Mouse (Mus musculus): ENCODE measurements around the gene Slc12a4. TPM values are rescaled to one million over a fixed set of nuclear protein-coding genes. Genes with fewer than 3 reads are reported as not detected.
A peak's percentile ranks its signal among the peaks of the same experiment; 100 is the strongest.

Slc12a4 gene
- total and polyA plus RNA-seq, 2 experiments = 10.8 to 16.0 TPM

DNA sequence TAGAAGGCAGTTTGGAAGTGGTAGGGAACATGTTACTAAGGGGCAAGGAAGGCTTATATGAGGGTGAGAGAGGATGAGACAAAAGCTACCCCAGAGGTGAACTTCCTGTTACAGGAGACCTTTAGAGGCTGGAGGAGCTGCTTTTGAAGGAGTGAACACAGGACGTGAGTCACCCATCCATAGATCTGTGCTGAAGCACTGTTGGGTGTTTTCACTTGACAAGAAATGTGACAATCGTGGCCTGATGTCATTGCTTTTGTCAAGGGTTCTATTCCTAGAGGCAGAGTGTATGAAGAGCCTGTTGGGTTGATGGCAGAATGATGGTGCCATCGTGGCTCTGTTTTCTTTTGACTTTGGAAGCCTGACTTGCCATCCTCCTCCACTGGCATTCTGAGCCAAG lies 46.5 kb downstream of the Slc12a4 start:
- TF ChIP-seq POLR2A (IDR thresholded peaks at IDR 0.05; ENCODE audit: extremely low read depth, insufficient read depth, low read length) (no peak), CTCF (IDR thresholded peaks at IDR 0.05; ENCODE audit: low read depth, low read length) (no peak)
- Histone ChIP-seq H3K79me2 (ENCODE audit: control insufficient read depth, insufficient read depth, low read length) (peaks cover 14% of the 10 kb centered on the region; the same call in 1 of the 2 replicates), H3K4me1 (ENCODE audit: control insufficient read depth, insufficient read depth, low read length) (0 out of 2 replicates have a peak, but pooled peaks cover 2% of the 10 kb centered on the region), H3K27ac (replicated peaks; ENCODE audit: insufficient read depth, low read depth, low read length) (no peak overlapping the region), H3K36me3 (ENCODE audit: control insufficient read depth, insufficient read depth, low read length) (peaks cover 14% of the 10 kb centered on the region), H3K27me3 (ENCODE audit: control insufficient read depth, insufficient read depth, low read length) (no peaks in the 10 kb centered on the region), H3K9ac (ENCODE audit: low read depth, low read length) (no peak overlapping the region), H3K4me3 (ENCODE audit: insufficient read depth, low read depth, low read length) (no peak overlapping the region)
- DNase-seq (ENCODE audit: extremely low read depth, low read depth, low spot score) = no peak
- WGBS = 80% methylated on average over 3 of the region's 3 CpGs

DNA sequence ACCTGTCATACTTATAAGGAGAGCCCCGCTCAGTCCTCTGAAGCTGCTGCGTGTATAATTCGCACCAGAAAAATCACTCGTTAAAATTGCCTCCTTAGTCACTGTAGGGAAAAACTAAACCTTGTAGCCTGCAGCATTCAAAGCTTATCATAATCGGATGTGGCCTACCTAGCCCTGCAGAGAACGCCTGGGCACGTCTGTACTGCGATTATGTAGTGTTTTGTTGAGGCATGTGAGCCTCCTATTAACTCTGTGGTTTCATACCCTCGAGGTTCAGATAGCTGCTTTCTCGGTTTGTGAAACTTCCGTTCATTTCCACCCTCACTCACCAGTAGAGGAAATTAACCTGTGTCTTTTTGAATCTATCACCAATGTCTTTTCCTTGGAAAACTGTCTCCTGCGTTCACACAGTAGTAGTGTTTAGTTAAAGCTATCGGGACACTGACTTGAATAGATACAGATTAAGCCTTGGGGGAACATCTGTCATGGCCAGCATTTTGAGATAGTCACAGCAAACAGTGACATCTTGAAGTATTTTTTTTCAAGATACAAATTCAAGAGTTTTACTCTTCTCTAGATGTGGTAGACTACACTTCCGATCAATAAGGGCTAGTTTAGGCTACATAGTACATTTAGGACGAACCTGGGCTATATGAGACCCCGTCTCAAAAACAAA lies 64.8 kb downstream of the Slc12a4 start:
- no peak for DNase-seq (ENCODE audit: extremely low read depth, low read depth, low spot score)
- peak overlapping the region; percentile 97 for H3K27ac ChIP-seq (replicated peaks; ENCODE audit: insufficient read depth, low read depth, low read length)
- peaks cover 25% of the 10 kb centered on the region; the same call in 1 of the 2 replicates for H3K79me2 ChIP-seq (ENCODE audit: control insufficient read depth, insufficient read depth, low read length)
- peak overlapping the region; percentile 93 for H3K4me3 ChIP-seq (ENCODE audit: insufficient read depth, low read depth, low read length)
- peak overlapping the region; percentile 97 for H3K9ac ChIP-seq (ENCODE audit: low read depth, low read length)
- whole genome bisulfite sequencing = 10% methylated on average over 16 of the region's 16 CpGs
- no peaks in the 10 kb centered on the region for H3K36me3 ChIP-seq (ENCODE audit: control insufficient read depth, insufficient read depth, low read length)
- H3K27me3 ChIP-seq (ENCODE audit: control insufficient read depth, insufficient read depth, low read length) = no peaks in the 10 kb centered on the region
- H3K4me1 ChIP-seq (ENCODE audit: control insufficient read depth, insufficient read depth, low read length) = peaks cover 5% of the 10 kb centered on the region
- TF ChIP-seq POLR2A (IDR thresholded peaks at IDR 0.05; ENCODE audit: extremely low read depth, insufficient read depth, low read length) = no peak
- no peak for TF ChIP-seq CTCF (IDR thresholded peaks at IDR 0.05; ENCODE audit: low read depth, low read length)

DNA sequence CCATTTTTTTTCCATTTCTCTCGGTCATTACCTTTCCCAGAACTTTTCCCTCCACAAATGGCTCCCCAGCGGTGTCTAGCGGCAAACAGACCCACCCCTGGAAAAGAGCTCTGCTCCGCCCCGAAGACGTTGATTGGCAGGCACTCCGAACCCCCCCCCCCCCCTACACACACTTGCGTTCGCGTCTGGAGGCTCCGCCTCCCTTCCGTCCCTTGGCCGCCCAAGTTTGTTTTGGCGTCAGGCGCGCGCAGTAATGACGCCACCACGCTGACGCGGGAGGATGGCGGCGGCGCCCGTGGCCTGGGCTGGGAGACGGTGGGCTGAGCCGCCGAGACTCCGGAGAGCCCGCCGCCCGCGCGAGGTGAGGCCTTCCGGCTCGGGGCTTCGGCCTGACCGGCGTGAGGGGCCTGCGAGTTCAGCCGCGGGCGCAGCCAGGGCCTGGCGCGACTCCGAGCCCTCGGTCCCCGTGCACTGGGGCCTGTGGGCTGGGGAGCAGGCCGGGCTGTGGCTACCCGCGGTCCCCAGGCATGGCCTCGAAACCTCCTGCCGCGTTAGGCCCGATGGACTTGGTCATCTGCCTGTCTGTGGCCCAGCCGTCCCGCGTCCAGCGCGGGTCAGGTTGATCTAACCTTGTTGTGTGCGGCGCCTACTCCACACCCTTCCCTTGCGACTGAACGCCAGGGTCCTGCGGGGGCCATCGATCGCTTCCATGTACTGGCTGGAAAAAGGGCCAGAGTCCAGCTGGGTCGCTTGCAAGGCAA lies 65.5 kb downstream of the Slc12a4 start, which contains the start of gene Pskh1:
Gene Pskh1, plus strand, starts transcription at position 262 of the 761 bp plus-strand sequence.
- Histone ChIP-seq H3K79me2 (ENCODE audit: control insufficient read depth, insufficient read depth, low read length) (peaks cover 22% of the 10 kb centered on the region; the same call in 1 of the 2 replicates), H3K9ac (ENCODE audit: low read depth, low read length) (peak within 1 kb of the TSS; percentile 97), H3K27me3 (ENCODE audit: control insufficient read depth, insufficient read depth, low read length) (no peaks in the 10 kb centered on the region), H3K4me3 (ENCODE audit: insufficient read depth, low read depth, low read length) (peak within 1 kb of the TSS; percentile 93), H3K4me1 (ENCODE audit: control insufficient read depth, insufficient read depth, low read length) (peaks cover 5% of the 10 kb centered on the region), H3K27ac (replicated peaks; ENCODE audit: insufficient read depth, low read depth, low read length) (peak within 1 kb of the TSS; percentile 97), H3K36me3 (ENCODE audit: control insufficient read depth, insufficient read depth, low read length) (no peaks in the 10 kb centered on the region)
- DNase-seq (ENCODE audit: extremely low read depth, low read depth, low spot score) = peak; percentile 90
- TF ChIP-seq CTCF (IDR thresholded peaks at IDR 0.05; ENCODE audit: low read depth, low read length) = no peak
- peak; percentile 54 for TF ChIP-seq POLR2A (IDR thresholded peaks at IDR 0.05; ENCODE audit: extremely low read depth, insufficient read depth, low read length)
- WGBS = under 1% methylated on average over 68 of the region's 68 CpGs

DNA sequence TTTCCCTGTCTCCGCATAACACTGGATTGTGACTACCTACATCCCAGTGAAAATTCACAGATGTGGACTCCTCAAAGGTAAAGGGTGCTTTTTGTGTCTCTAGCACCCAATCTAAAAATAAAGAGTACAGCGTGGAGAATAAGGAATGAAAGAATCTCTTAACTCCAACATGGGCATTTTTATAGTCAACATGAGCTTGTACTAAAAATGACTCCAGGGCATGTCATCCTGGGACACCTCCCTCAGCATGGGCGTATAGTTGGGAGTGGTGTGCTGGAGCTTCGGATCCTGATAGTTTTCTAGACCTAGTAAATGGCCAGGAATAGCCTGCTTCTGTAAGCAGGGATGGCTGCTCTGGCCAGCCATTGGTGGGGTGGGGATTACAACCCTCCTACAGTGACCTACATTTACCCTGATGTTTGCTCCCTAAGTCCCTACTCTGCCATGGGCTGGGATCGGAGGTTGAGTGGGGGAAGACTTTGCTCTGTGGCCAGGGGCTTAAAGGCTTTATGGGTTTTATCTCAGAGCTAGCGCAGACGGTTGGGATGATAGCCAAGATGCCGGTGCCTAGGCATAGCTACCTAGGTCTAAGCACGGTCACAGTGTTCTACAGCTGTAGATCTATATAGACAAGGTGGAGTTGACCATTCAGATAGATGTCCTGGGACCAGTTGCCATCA lies 68.0 kb downstream of the Slc12a4 start:
- no peak for TF ChIP-seq POLR2A (IDR thresholded peaks at IDR 0.05; ENCODE audit: extremely low read depth, insufficient read depth, low read length)
- no peak for TF ChIP-seq CTCF (IDR thresholded peaks at IDR 0.05; ENCODE audit: low read depth, low read length)
- DNase-seq (ENCODE audit: extremely low read depth, low read depth, low spot score) = no peak
- Histone ChIP-seq H3K27ac (replicated peaks; ENCODE audit: insufficient read depth, low read depth, low read length) (no peak overlapping the region), H3K36me3 (ENCODE audit: control insufficient read depth, insufficient read depth, low read length) (no peaks in the 10 kb centered on the region; the same call in 1 of the 2 replicates), H3K79me2 (ENCODE audit: control insufficient read depth, insufficient read depth, low read length) (peaks cover 13% of the 10 kb centered on the region; the same call in 1 of the 2 replicates), H3K27me3 (ENCODE audit: control insufficient read depth, insufficient read depth, low read length) (no peaks in the 10 kb centered on the region), H3K4me3 (ENCODE audit: insufficient read depth, low read depth, low read length) (no peak overlapping the region), H3K4me1 (ENCODE audit: control insufficient read depth, insufficient read depth, low read length) (peaks cover 5% of the 10 kb centered on the region), H3K9ac (ENCODE audit: low read depth, low read length) (no peak overlapping the region)
- WGBS = 77% methylated on average over 9 of the region's 9 CpGs

Other genes starting within 250 kb of the Slc12a4 start
- 2.6 and 3.4 TPM in 2 replicates for gene Gfod2, start 207.4 kb downstream of the Slc12a4 start, total RNA-seq (2014; rRNA removed)
- 6.3 and 9.2 TPM in 2 replicates for gene Gfod2, start 207.4 kb downstream of the Slc12a4 start, polyA plus RNA-seq (2012; rRNA removed)
- 19.7 and 26.9 TPM in 2 replicates for gene Ranbp10, start 138.7 kb downstream of the Slc12a4 start, total RNA-seq (2014; rRNA removed)
- gene Ranbp10, start 138.7 kb downstream of the Slc12a4 start, polyA plus RNA-seq (2012; rRNA removed) = 37.1 and 38.0 TPM in 2 replicates
- gene Tsnaxip1, start 138.4 kb downstream of the Slc12a4 start, total RNA-seq (2014; rRNA removed) = not detected in 2 replicates
- not detected in 2 replicates for gene Tsnaxip1, start 138.4 kb downstream of the Slc12a4 start, polyA plus RNA-seq (2012; rRNA removed)
- 0.92 and 1.4 TPM in 2 replicates for gene Cenpt, start 112.8 kb downstream of the Slc12a4 start, total RNA-seq (2014; rRNA removed)
- gene Cenpt, start 112.8 kb downstream of the Slc12a4 start, polyA plus RNA-seq (2012; rRNA removed) = 1.9 and 2.1 TPM in 2 replicates
- gene Thap11, start 111.0 kb downstream of the Slc12a4 start, total RNA-seq (2014; rRNA removed) = 11.3 and 15.6 TPM in 2 replicates
- 26.9 and 28.5 TPM in 2 replicates for gene Thap11, start 111.0 kb downstream of the Slc12a4 start, polyA plus RNA-seq (2012; rRNA removed)
- gene Nutf2, start 105.5 kb downstream of the Slc12a4 start, total RNA-seq (2014; rRNA removed) = 21.6 and 28.1 TPM in 2 replicates
- gene Nutf2, start 105.5 kb downstream of the Slc12a4 start, polyA plus RNA-seq (2012; rRNA removed) = 23.9 and 29.3 TPM in 2 replicates
- 7.5 and 12.1 TPM in 2 replicates for gene Edc4, start 85.2 kb downstream of the Slc12a4 start, total RNA-seq (2014; rRNA removed)
- 20.0 and 32.0 TPM in 2 replicates for gene Edc4, start 85.2 kb downstream of the Slc12a4 start, polyA plus RNA-seq (2012; rRNA removed)
- not detected in 2 replicates for gene Nrn1l, start 72.5 kb downstream of the Slc12a4 start, total RNA-seq (2014; rRNA removed)
- 0.35 and 1.5 TPM in 2 replicates for gene Nrn1l, start 72.5 kb downstream of the Slc12a4 start, polyA plus RNA-seq (2012; rRNA removed)
- 19.0 and 20.1 TPM in 2 replicates for gene Pskh1, start 65.7 kb downstream of the Slc12a4 start, total RNA-seq (2014; rRNA removed)
- 35.9 and 37.9 TPM in 2 replicates for gene Pskh1, start 65.7 kb downstream of the Slc12a4 start, polyA plus RNA-seq (2012; rRNA removed)
- 8.5 and 59.0 TPM in 2 replicates for gene Ctrl, start 32.2 kb downstream of the Slc12a4 start, total RNA-seq (2014; rRNA removed)
- 1.6 and 2.0 TPM in 2 replicates for gene Ctrl, start 32.2 kb downstream of the Slc12a4 start, polyA plus RNA-seq (2012; rRNA removed)
- 86.8 and 109 TPM in 2 replicates for gene Psmb10, start 27.7 kb downstream of the Slc12a4 start, total RNA-seq (2014; rRNA removed)
- gene Psmb10, start 27.7 kb downstream of the Slc12a4 start, polyA plus RNA-seq (2012; rRNA removed) = 122 and 139 TPM in 2 replicates
- 215 and 324 TPM in 2 replicates for gene Lcat, start 22.7 kb downstream of the Slc12a4 start, total RNA-seq (2014; rRNA removed)
- gene Lcat, start 22.7 kb downstream of the Slc12a4 start, polyA plus RNA-seq (2012; rRNA removed) = 919 and 969 TPM in 2 replicates
- gene Dpep3, start 13.3 kb upstream of the Slc12a4 start, total RNA-seq (2014; rRNA removed) = not detected in 2 replicates
- gene Dpep3, start 13.3 kb upstream of the Slc12a4 start, polyA plus RNA-seq (2012; rRNA removed) = not detected in 2 replicates
- 5.7 and 6.8 TPM in 2 replicates for gene Dus2, start 25.2 kb upstream of the Slc12a4 start, total RNA-seq (2014; rRNA removed)
- 5.6 and 7.1 TPM in 2 replicates for gene Dus2, start 25.2 kb upstream of the Slc12a4 start, polyA plus RNA-seq (2012; rRNA removed)
- not detected in 2 replicates for gene Dpep2nb, start 39.9 kb upstream of the Slc12a4 start, total RNA-seq (2014; rRNA removed)
- gene Dpep2nb, start 39.9 kb upstream of the Slc12a4 start, polyA plus RNA-seq (2012; rRNA removed) = not detected in 2 replicates
- gene Ddx28, start 45.8 kb upstream of the Slc12a4 start, total RNA-seq (2014; rRNA removed) = 10.3 and 12.2 TPM in 2 replicates
- 9.6 and 10.6 TPM in 2 replicates for gene Ddx28, start 45.8 kb upstream of the Slc12a4 start, polyA plus RNA-seq (2012; rRNA removed)
- gene Nfatc3, start 92.7 kb upstream of the Slc12a4 start, total RNA-seq (2014; rRNA removed) = 8.5 and 10.8 TPM in 2 replicates
- 10.6 and 13.3 TPM in 2 replicates for gene Nfatc3, start 92.7 kb upstream of the Slc12a4 start, polyA plus RNA-seq (2012; rRNA removed)
- 43.6 and 50.5 TPM in 2 replicates for gene Esrp2, start 170.9 kb upstream of the Slc12a4 start, total RNA-seq (2014; rRNA removed)
- 76.8 and 86.2 TPM in 2 replicates for gene Esrp2, start 170.9 kb upstream of the Slc12a4 start, polyA plus RNA-seq (2012; rRNA removed)
- gene Pla2g15, start 184.3 kb upstream of the Slc12a4 start, total RNA-seq (2014; rRNA removed) = 11.3 and 12.5 TPM in 2 replicates
- gene Pla2g15, start 184.3 kb upstream of the Slc12a4 start, polyA plus RNA-seq (2012; rRNA removed) = 8.7 and 10.6 TPM in 2 replicates
- gene Slc7a6, start 202.8 kb upstream of the Slc12a4 start, total RNA-seq (2014; rRNA removed) = 0.09 and 0.27 TPM in 2 replicates
- gene Slc7a6, start 202.8 kb upstream of the Slc12a4 start, polyA plus RNA-seq (2012; rRNA removed) = 0.21 and 0.91 TPM in 2 replicates
- 21.9 and 23.0 TPM in 2 replicates for gene Slc7a6os, start 244.8 kb upstream of the Slc12a4 start, total RNA-seq (2014; rRNA removed)
- 8.3 and 11.0 TPM in 2 replicates for gene Slc7a6os, start 244.8 kb upstream of the Slc12a4 start, polyA plus RNA-seq (2012; rRNA removed)
- 9.7 and 9.9 TPM in 2 replicates for gene Prmt7, start 244.8 kb upstream of the Slc12a4 start, total RNA-seq (2014; rRNA removed)
- 8.8 and 12.0 TPM in 2 replicates for gene Prmt7, start 244.8 kb upstream of the Slc12a4 start, polyA plus RNA-seq (2012; rRNA removed)